Mouse (Mus musculus) myocyte (in vitro differentiated cells): ENCODE measurements at regions not wholly inside any gene's neighbourhood (a gene's known extent, or its start where the extent isn't known, plus 50 kb on each side); places are given as distances from the start of the nearest gene placed in this dataset.

Experiments
- H3K27me3 ChIP-seq: one replicate; pipeline ENCODE4 v1.6.1; 2011; ENCODE audit not compliant: control insufficient read depth, insufficient read depth, insufficient read length
- H3K36me3 ChIP-seq: one replicate; pipeline ENCODE4 v1.6.1; 2011; ENCODE audit not compliant: control insufficient read depth, insufficient read depth
- H3K4me2 ChIP-seq: one replicate; pipeline ENCODE4 v1.6.1; 2011; ENCODE audit warnings: low read depth, control low read depth
- H3K4me3 ChIP-seq: one replicate; pipeline ENCODE4 v1.5.1; 2011; ENCODE audit warnings: mild to moderate bottlenecking, control low read depth, moderate library complexity
- H3K79me2 ChIP-seq: one replicate; pipeline ENCODE4 v1.6.1; 2011; ENCODE audit not compliant: control insufficient read depth, insufficient read depth
- H3ac ChIP-seq: one replicate; pipeline ENCODE4 v1.6.1; 2011; ENCODE audit not compliant: control insufficient read depth, insufficient read length
- CEBPB ChIP-seq: IDR thresholded peaks from 2 replicates; pipeline ENCODE4 v1.6.1; 2011; ENCODE audit warnings: mild to moderate bottlenecking, moderate library complexity; ENCODE audit not compliant: poor library complexity, insufficient read depth, severe bottlenecking
- E2F4 ChIP-seq: IDR thresholded peaks from one replicate; pipeline ENCODE4 v1.6.1; 2011; ENCODE audit warnings: mild to moderate bottlenecking, control low read depth, moderate library complexity; ENCODE audit not compliant: insufficient read depth
- MAX ChIP-seq: IDR thresholded peaks from one replicate; pipeline ENCODE4 v1.6.1; 2011; ENCODE audit warnings: low read depth, mild to moderate bottlenecking, control low read depth
- MYOD1 ChIP-seq, 3 experiments: IDR thresholded peaks; one replicate each; pipeline ENCODE4 v1.6.1; 2011; ENCODE audit warnings: control low read depth in 2 of 3, low read depth in 2 of 3, mild to moderate bottlenecking in 2 of 3, moderate library complexity in 1 of 3; ENCODE audit not compliant: insufficient read length in 2 of 3, control insufficient read depth in 1 of 3
- MYOG ChIP-seq, 3 experiments: IDR thresholded peaks; one replicate each; pipeline ENCODE4 v1.6.1; 2011; ENCODE audit warnings: control low read depth in 2 of 3, low read depth in 2 of 3, mild to moderate bottlenecking in 2 of 3; ENCODE audit not compliant: insufficient read length in 2 of 3, control insufficient read depth in 1 of 3, insufficient read depth in 1 of 3
- POLR2A ChIP-seq: IDR thresholded peaks from one replicate; pipeline ENCODE4 v1.6.1; 2011; ENCODE audit warnings: low read depth, mild to moderate bottlenecking, control low read depth, moderate library complexity; ENCODE audit not compliant: insufficient read length
- POLR2AphosphoS2 ChIP-seq: IDR thresholded peaks from one replicate; pipeline ENCODE4 v1.6.1; 2011; ENCODE audit warnings: low read depth, control low read depth; ENCODE audit not compliant: insufficient read length
- REST ChIP-seq: IDR thresholded peaks from one replicate; pipeline ENCODE4 v1.6.1; 2011; ENCODE audit warnings: mild to moderate bottlenecking, control low read depth, moderate library complexity; ENCODE audit not compliant: insufficient read depth, insufficient read length
- SRF ChIP-seq: IDR thresholded peaks from one replicate; pipeline ENCODE4 v1.6.1; 2011; ENCODE audit warnings: low read depth; ENCODE audit not compliant: control insufficient read depth, insufficient read length
- TCF12 ChIP-seq: IDR thresholded peaks from one replicate; pipeline ENCODE4 v1.6.1; 2011; ENCODE audit warnings: mild to moderate bottlenecking, control low read depth; ENCODE audit not compliant: poor library complexity, insufficient read depth, severe bottlenecking
- TCF3 ChIP-seq: IDR thresholded peaks from one replicate; pipeline ENCODE4 v1.6.1; 2011; ENCODE audit warnings: low read depth, control low read depth; ENCODE audit not compliant: insufficient read length
- USF1 ChIP-seq: IDR thresholded peaks from one replicate; pipeline ENCODE4 v1.6.1; 2011; ENCODE audit warnings: low read depth, mild to moderate bottlenecking, control low read depth, moderate library complexity

- Histone ChIP-seq H3K4me3 (no peak overlapping the region), H3K27me3 (no peaks in the 10 kb centered on the region), H3K4me2 (no peak overlapping the region), H3ac (no peak overlapping the region), H3K79me2 (no peaks in the 10 kb centered on the region), H3K36me3 (no peaks in the 10 kb centered on the region)
- TF ChIP-seq USF1 (no peak), TCF3 (no peak), MYOG (IDR thresholded peaks at IDR 0.05; ENCODE audit: control insufficient read depth in 1 of 3, insufficient read depth in 1 of 3, insufficient read length in 2 of 3, low read depth in 2 of 3) (no peak)
These were observed 293.7 kb downstream of the Efnb2 start for GRCm38 (mm10) chr8:8367282-8367871.

GRCm38 (mm10) chr8:8361941-8362537, 299.0 kb downstream of the Efnb2 start:
- Histone ChIP-seq H3K27me3 (no peaks in the 10 kb centered on the region), H3K4me2 (no peak overlapping the region), H3K4me3 (no peak overlapping the region), H3ac (no peak overlapping the region), H3K79me2 (no peaks in the 10 kb centered on the region), H3K36me3 (no peaks in the 10 kb centered on the region)
- TF ChIP-seq TCF3 (no peak), USF1 (no peak), MYOG (IDR thresholded peaks at IDR 0.05; ENCODE audit: control insufficient read depth in 1 of 3, insufficient read depth in 1 of 3, insufficient read length in 2 of 3, low read depth in 2 of 3) (no peak), SRF (no peak), POLR2A (no peak)

- TF ChIP-seq TCF3 = no peak
- no peak for TF ChIP-seq CEBPB
- TF ChIP-seq TCF12 = no peak
- no peak for TF ChIP-seq E2F4
- TF ChIP-seq MYOD1 (IDR thresholded peaks at IDR 0.05; ENCODE audit: control insufficient read depth in 1 of 3, insufficient read length in 2 of 3, low read depth in 2 of 3) = no peak
- no peak for TF ChIP-seq POLR2AphosphoS2
- TF ChIP-seq USF1 = no peak
- TF ChIP-seq REST = no peak
These were observed 300.5 kb downstream of the Efnb2 start for GRCm38 (mm10) chr8:8360586-8360985.

GRCm38 (mm10) chr8:8354977-8355376, 306.1 kb downstream of the Efnb2 start:
- Histone ChIP-seq H3K4me3 (no peak overlapping the region), H3K4me2 (no peak overlapping the region), H3K79me2 (no peaks in the 10 kb centered on the region), H3K27me3 (no peaks in the 10 kb centered on the region), H3ac (no peak overlapping the region), H3K36me3 (no peaks in the 10 kb centered on the region)
- TF ChIP-seq MYOD1 (IDR thresholded peaks at IDR 0.05; ENCODE audit: control insufficient read depth in 1 of 3, insufficient read length in 2 of 3, low read depth in 2 of 3) (no peak), E2F4 (no peak), SRF (no peak), TCF12 (no peak), CEBPB (no peak), TCF3 (no peak), REST (no peak), MYOG (IDR thresholded peaks at IDR 0.05; ENCODE audit: control insufficient read depth in 1 of 3, insufficient read depth in 1 of 3, insufficient read length in 2 of 3, low read depth in 2 of 3) (no peak), USF1 (no peak)

More at GRCm38 (mm10) chr8:8360586-8360985, 300.5 kb downstream of the Efnb2 start:
- Histone ChIP-seq H3K4me3 (no peak overlapping the region), H3K4me2 (no peak overlapping the region), H3K36me3 (no peaks in the 10 kb centered on the region), H3K79me2 (no peaks in the 10 kb centered on the region), H3ac (no peak overlapping the region), H3K27me3 (no peaks in the 10 kb centered on the region)

- H3K27me3 ChIP-seq = no peaks in the 10 kb centered on the region
- no peak for TF ChIP-seq TCF12
- no peak for TF ChIP-seq REST
- no peak for TF ChIP-seq MYOG (IDR thresholded peaks at IDR 0.05; ENCODE audit: control insufficient read depth in 1 of 3, insufficient read depth in 1 of 3, insufficient read length in 2 of 3, low read depth in 2 of 3)
- TF ChIP-seq POLR2AphosphoS2 = no peak
- TF ChIP-seq CEBPB = no peak
- no peak for TF ChIP-seq E2F4
- TF ChIP-seq SRF = no peak
- TF ChIP-seq MAX = no peak
- no peak for TF ChIP-seq POLR2A
- no peak for TF ChIP-seq MYOD1 (IDR thresholded peaks at IDR 0.05; ENCODE audit: control insufficient read depth in 1 of 3, insufficient read length in 2 of 3, low read depth in 2 of 3)
- TF ChIP-seq USF1 = no peak
- no peak for TF ChIP-seq TCF3
- H3K4me2 ChIP-seq = no peak overlapping the region
- no peaks in the 10 kb centered on the region for H3K79me2 ChIP-seq
- H3K4me3 ChIP-seq = no peak overlapping the region
- no peaks in the 10 kb centered on the region for H3K36me3 ChIP-seq
- H3ac ChIP-seq = no peak overlapping the region
These were observed 316.4 kb downstream of the Efnb2 start for GRCm38 (mm10) chr8:8344661-8345060.
